ENCODE assay signal across 9 mouse cellular contexts in the genomic region with DNA sequence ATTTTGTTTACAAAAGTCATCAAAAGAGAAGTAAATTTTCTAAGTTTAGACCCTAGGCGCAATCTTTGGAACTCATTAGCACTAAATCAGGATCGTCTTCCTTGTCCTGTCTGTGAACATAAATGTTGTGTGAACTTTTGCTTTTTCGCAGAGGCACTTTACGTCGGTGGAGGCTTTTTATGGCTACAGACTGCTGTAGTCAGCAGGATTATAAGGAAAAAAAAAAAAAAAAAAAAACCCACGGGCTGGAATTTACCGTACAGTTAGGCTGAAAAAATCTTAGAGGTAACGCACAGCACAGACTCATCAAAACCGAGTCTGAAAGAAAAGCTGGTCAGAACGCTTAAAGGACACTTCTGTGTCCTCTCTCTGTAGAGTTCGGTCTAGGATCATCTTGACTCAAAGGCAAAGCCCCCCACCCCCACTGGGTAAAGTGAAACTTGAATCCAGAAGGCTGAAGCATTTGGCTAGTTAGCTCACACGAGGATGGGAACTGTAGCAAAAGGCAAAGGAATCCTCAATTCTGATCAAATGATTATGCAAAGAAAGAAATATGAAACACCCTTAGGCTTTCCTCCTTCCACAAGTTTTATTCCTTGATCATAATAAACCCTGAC. TPM values are rescaled to one million over a fixed set of nuclear protein-coding genes. Genes with fewer than 3 reads are reported as not detected.
DNase-seq lines count a peak whose midpoint lies in the region; ATAC-seq and TF ChIP-seq lines count a peak whose summit lies in the region.
"Had no signal": no experiment of that assay in that cellular context is flagged by ENCODE, and none has a peak within 500 bp of the region (broad histone marks: within the 10 kb centered on the region; RNA-seq: fewer than 3 reads in every experiment).

No protein-coding gene starts in this region.

- 8% methylated on average over 12 of the region's 12 CpGs for WGBS in limb, embryonic 14.5 days
- WGBS in cerebellum, adult 2 months: 66% methylated on average over 12 of the region's 12 CpGs

- 0 out of 2 replicates have a peak, but pooled peaks have one; percentile 57 for ATAC-seq in limb, embryonic 14.5 days (ENCODE audit: low FRiP score, low read depth)

- no peaks in the 10 kb centered on the region for H3K36me3 ChIP-seq in limb, embryonic 14.5 days (ENCODE audit: control insufficient read depth, insufficient read depth, low read length)

- H3K9me3 ChIP-seq in limb, embryonic 14.5 days (ENCODE audit: control insufficient read depth, low read length): no peaks in the 10 kb centered on the region
- H3K9me3 ChIP-seq: megakaryocyte, embryonic 14.5 days had no signal

- peak overlapping the region; percentile 4; the same call in 1 of the 2 replicates for H3K9ac ChIP-seq in limb, embryonic 14.5 days (ENCODE audit: low read depth, low read length, severe bottlenecking)

- no peak for TF ChIP-seq CTCF in cerebellum, adult 2 months (IDR thresholded peaks at IDR 0.05; ENCODE audit: borderline replicate concordance, insufficient read depth, low read depth, low read length)

- H3K4me1 ChIP-seq in limb, embryonic 14.5 days (ENCODE audit: control insufficient read depth, insufficient read depth, low read length): peaks cover 3% of the 10 kb centered on the region; the same call in 1 of the 2 replicates
- no peaks in the 10 kb centered on the region for H3K4me1 ChIP-seq in cerebellum, adult 2 months (ENCODE audit: control insufficient read depth, insufficient read depth, low read length)
- H3K4me1 ChIP-seq: megakaryocyte, embryonic 14.5 days had no signal

- DNase-seq in adrenal gland, postnatal 10 days: peak; percentile 53
- DNase-seq in adrenal gland, adult 18-20 months (ENCODE audit: low spot score in 2 of 2): no peak
- peak; percentile 35 for DNase-seq in urinary bladder, postnatal 14 days (ENCODE audit: low spot score)
- no peak for DNase-seq in urinary bladder, adult 18-20 months (ENCODE audit: low spot score in 2 of 2)
- DNase-seq in limb, embryonic 14.5 days (ENCODE audit: low spot score): peak; percentile 18
- peak; percentile 23 for DNase-seq in yolk sac, embryonic 10.5 days (ENCODE audit: low spot score)
- DNase-seq in spleen, postnatal 36 days (ENCODE audit: low spot score in 2 of 2): no peak
- DNase-seq in cerebellum, adult 2 months: no peak

- no peak overlapping the region; the same call in 1 of the 2 replicates for H3K27ac ChIP-seq in limb, embryonic 14.5 days (replicated peaks; ENCODE audit: low read depth, low read length)
- no peak overlapping the region for H3K27ac ChIP-seq in cerebellum, adult 2 months (ENCODE audit: insufficient read depth, low read length)

- no peak for TF ChIP-seq POLR2A in limb, embryonic 14.5 days (IDR thresholded peaks at IDR 0.05; ENCODE audit: borderline replicate concordance, extremely low read depth, insufficient read depth, insufficient read length)
- no peak for TF ChIP-seq POLR2A in cerebellum, adult 2 months (IDR thresholded peaks at IDR 0.05; ENCODE audit: borderline replicate concordance, insufficient read depth, low read length)

- no peaks in the 10 kb centered on the region for H3K27me3 ChIP-seq in limb, embryonic 14.5 days (ENCODE audit: control insufficient read depth, insufficient read depth, low read length)
- no peaks in the 10 kb centered on the region for H3K27me3 ChIP-seq in cerebellum, adult 2 months (ENCODE audit: control insufficient read depth, insufficient read depth, low read length)
- H3K27me3 ChIP-seq: megakaryocyte, embryonic 14.5 days had no signal

- H3K4me2 ChIP-seq in limb, embryonic 14.5 days (replicated peaks; ENCODE audit: low read depth, low read length, severe bottlenecking): peak overlapping the region; percentile 49

- H3K4me3 ChIP-seq in limb, embryonic 14.5 days (replicated peaks; ENCODE audit: low read length): peak overlapping the region; percentile 33
- no peak overlapping the region for H3K4me3 ChIP-seq in cerebellum, adult 2 months (replicated peaks; ENCODE audit: insufficient read depth, low read depth, low read length)
- H3K4me3 ChIP-seq: megakaryocyte, embryonic 14.5 days had no signal

RNA-seq across cellular contexts. Expression of a gene that starts 1.0 kb away (rescaled TPM):
- total RNA-seq in adrenal gland, postnatal 10 days (2021): 10 to 100 TPM; 11.1 to 12.3 TPM
- total RNA-seq in adrenal gland, adult 18-20 months (2021): 1 to 10 TPM; 5.6 to 9.2 TPM
- 29.6 and 35.3 TPM in 2 replicates for polyA plus RNA-seq in limb, embryonic 14.5 days (2012; rRNA removed)
- polyA plus RNA-seq in limb, embryonic 14.5 days (2014; fragmentation: Nextera tagmentation; extraction: Ambion mirVana): 22.8 and 27.1 TPM in 2 replicates
- 4.4 and 6.1 TPM in 2 replicates for polyA plus RNA-seq in cerebellum, adult 2 months (2012; rRNA removed)

Comparison
In these comparisons a context has a peak if more than half of its experiments do, and no peak if none do; other contexts are left out.
1. DNase-seq: peak in adrenal gland, postnatal 10 days (single experiment), urinary bladder, postnatal 14 days (single experiment), limb, embryonic 14.5 days (single experiment) and yolk sac, embryonic 10.5 days (single experiment); none in adrenal gland, adult 18-20 months (0 of 2), urinary bladder, adult 18-20 months (0 of 2), spleen, postnatal 36 days (0 of 2) and cerebellum, adult 2 months (0 of 2).